Mouse (Mus musculus) embryonic facial prominence, embryonic 15.5 days (tissue): ENCODE measurements around the gene Sema4g. TPM values are rescaled to one million over a fixed set of nuclear protein-coding genes. Genes with fewer than 3 reads are reported as not detected.
A peak's percentile ranks its signal among the peaks of the same experiment; 100 is the strongest.
"Not testable (repeated sequence)": the region's sequence is repeated elsewhere in the genome, so short reads cannot be mapped to it uniquely, and the experiment has no call there.

ENCODE experiments used
- ATAC-seq: fragments of 200-750 bp; cut with Nextera tagmentation; 2 replicates; pipeline ENCODE4 v1.8.0; 2017; ENCODE audit warnings: low read depth, moderate TSS enrichment; ENCODE audit not compliant: insufficient number of reproducible peaks, low FRiP score, low TSS enrichment
- H3K27ac ChIP-seq: fragments of 300-500 bp; sonication (generic); replicated peaks from 2 replicates; pipeline ENCODE4 v1.5.1; 2015; ENCODE audit warnings: mild to moderate bottlenecking, inconsistent platforms
- H3K27me3 ChIP-seq: fragments of 300-500 bp; sonication (generic); 2 replicates; pipeline ENCODE4 v1.6.1; 2015; ENCODE audit warnings: inconsistent platforms
- H3K36me3 ChIP-seq: fragments of 300-500 bp; sonication (generic); 2 replicates; pipeline ENCODE4 v1.6.1; 2015; ENCODE audit warnings: mild to moderate bottlenecking, inconsistent platforms
- H3K4me1 ChIP-seq: fragments of 300-500 bp; sonication (generic); 2 replicates; pipeline ENCODE4 v1.6.1; 2015; ENCODE audit warnings: inconsistent platforms
- H3K4me2 ChIP-seq: fragments of 300-500 bp; sonication (generic); replicated peaks from 2 replicates; pipeline ENCODE4 v1.6.1; 2015; ENCODE audit warnings: mild to moderate bottlenecking, inconsistent platforms
- H3K4me3 ChIP-seq: fragments of 300-500 bp; sonication (generic); replicated peaks from 2 replicates; pipeline ENCODE4 v1.5.1; 2015; ENCODE audit warnings: mild to moderate bottlenecking, inconsistent platforms
- H3K9ac ChIP-seq: fragments of 300-500 bp; sonication (generic); 2 replicates; pipeline ENCODE4 v1.6.1; 2015; ENCODE audit warnings: inconsistent platforms
- H3K9me3 ChIP-seq: fragments of 300-500 bp; sonication (generic); replicated peaks from 2 replicates; pipeline ENCODE4 v1.6.1; 2016; ENCODE audit warnings: inconsistent platforms
- WGBS: fragments of 180-500 bp; shearing (Covaris S2); methylation state at CpG from one replicate; pipeline ENCODE4 v1.1.7; 2015; 5-methylcytosine and 5-hydroxymethylcytosine counted together
- polyA plus RNA-seq: library from polyadenylated mRNA; unstranded; fragments of >200 nt; fragmentation: Nextera tagmentation; extraction: Ambion mirVana; gene quantifications from 2 replicates; pipeline ENCODE4 v1.2.1, GENCODE M21; 2015

Sema4g gene
- polyA plus RNA-seq, 1 experiment from 2014 or later = 5.9 TPM

- ATAC-seq = no peak
- H3K4me3 ChIP-seq = no peak overlapping the region
- H3K36me3 ChIP-seq = peaks cover 55% of the 10 kb centered on the region
- H3K4me2 ChIP-seq = no peak overlapping the region
- no peak overlapping the region for H3K27ac ChIP-seq
- H3K9me3 ChIP-seq = no peaks in the 10 kb centered on the region
- H3K9ac ChIP-seq = no peak overlapping the region
- H3K4me1 ChIP-seq = peaks cover 38% of the 10 kb centered on the region
- WGBS = 77% methylated on average over 6 of the region's 6 CpGs
- no peaks in the 10 kb centered on the region for H3K27me3 ChIP-seq
Measured at GRCm38 (mm10) chr19:45026958-45027670, 38.2 kb downstream of the Sema4g start.

GRCm38 (mm10) chr19:45027848-45028247, 38.9 kb downstream of the Sema4g start:
- Histone ChIP-seq H3K36me3 (peaks cover 49% of the 10 kb centered on the region), H3K9ac (no peak overlapping the region), H3K4me3 (no peak overlapping the region), H3K9me3 (no peaks in the 10 kb centered on the region), H3K27me3 (no peaks in the 10 kb centered on the region), H3K4me1 (peaks cover 45% of the 10 kb centered on the region), H3K27ac (no peak overlapping the region), H3K4me2 (no peak overlapping the region)
- 74% methylated on average over 6 of the region's 6 CpGs for WGBS
- ATAC-seq = no peak

GRCm38 (mm10) chr19:45028746-45029145, 39.8 kb downstream of the Sema4g start:
- WGBS = 56% methylated on average over 19 of the region's 19 CpGs
- Histone ChIP-seq H3K9me3 (no peaks in the 10 kb centered on the region), H3K27ac (no peak overlapping the region), H3K4me3 (no peak overlapping the region), H3K4me2 (no peak overlapping the region), H3K4me1 (peaks cover 47% of the 10 kb centered on the region), H3K27me3 (no peaks in the 10 kb centered on the region), H3K36me3 (peaks cover 43% of the 10 kb centered on the region), H3K9ac (no peak overlapping the region)
- ATAC-seq = no peak

- H3K9me3 ChIP-seq = no peaks in the 10 kb centered on the region
- no peak for ATAC-seq
Measured at GRCm38 (mm10) chr19:45029571-45029970, 40.7 kb downstream of the Sema4g start.

GRCm38 (mm10) chr19:45030111-45030510, 41.2 kb downstream of the Sema4g start:
- WGBS = 31% methylated on average over 8 of the region's 8 CpGs
- Histone ChIP-seq H3K36me3 (peaks cover 32% of the 10 kb centered on the region), H3K9ac (no peak overlapping the region), H3K4me3 (no peak overlapping the region), H3K27ac (no peak overlapping the region), H3K4me2 (peak overlapping the region; percentile 51; the same call in 1 of the 2 replicates), H3K9me3 (no peaks in the 10 kb centered on the region), H3K27me3 (no peaks in the 10 kb centered on the region), H3K4me1 (peaks cover 42% of the 10 kb centered on the region)
- ATAC-seq = no peak

More at GRCm38 (mm10) chr19:45029571-45029970, 40.7 kb downstream of the Sema4g start:
- H3K4me1 ChIP-seq = peaks cover 42% of the 10 kb centered on the region
- peaks cover 37% of the 10 kb centered on the region for H3K36me3 ChIP-seq
- no peak overlapping the region for H3K27ac ChIP-seq
- no peak overlapping the region for H3K9ac ChIP-seq
- 52% methylated on average over 9 of the region's 9 CpGs for WGBS
- no peak overlapping the region for H3K4me2 ChIP-seq
- H3K27me3 ChIP-seq = no peaks in the 10 kb centered on the region
- H3K4me3 ChIP-seq = no peak overlapping the region

- Histone ChIP-seq H3K9me3 (no peaks in the 10 kb centered on the region), H3K9ac (no peak overlapping the region), H3K4me1 (peaks cover 38% of the 10 kb centered on the region), H3K27ac (peak overlapping the region; percentile 34; the same call in 1 of the 2 replicates), H3K4me2 (peak overlapping the region; percentile 51), H3K36me3 (peaks cover 23% of the 10 kb centered on the region), H3K4me3 (peak overlapping the region; percentile 21; the same call in 1 of the 2 replicates), H3K27me3 (no peaks in the 10 kb centered on the region)
- ATAC-seq = peak; percentile 37
- WGBS = 41% methylated on average over 20 of the region's 20 CpGs
Measured at GRCm38 (mm10) chr19:45030746-45031693, 42.1 kb downstream of the Sema4g start.

GRCm38 (mm10) chr19:45031780-45032179, 42.9 kb downstream of the Sema4g start:
- H3K36me3 ChIP-seq = peaks cover 15% of the 10 kb centered on the region
- no peak overlapping the region for H3K4me2 ChIP-seq
- H3K4me3 ChIP-seq = no peak overlapping the region
- WGBS = 18% methylated on average over 4 of the region's 4 CpGs
- H3K4me1 ChIP-seq = peaks cover 32% of the 10 kb centered on the region
- peak overlapping the region; percentile 34; the same call in 1 of the 2 replicates for H3K27ac ChIP-seq
- no peaks in the 10 kb centered on the region for H3K9me3 ChIP-seq
- no peak overlapping the region for H3K9ac ChIP-seq
- H3K27me3 ChIP-seq = no peaks in the 10 kb centered on the region
- peak; percentile 67; the same call in 1 of the 2 replicates for ATAC-seq

- 47% methylated on average over 17 of the region's 17 CpGs for WGBS
- H3K4me2 ChIP-seq = no peak overlapping the region
- H3K27ac ChIP-seq = no peak overlapping the region
- H3K36me3 ChIP-seq = peaks cover 6% of the 10 kb centered on the region
- no peak for ATAC-seq
- H3K4me3 ChIP-seq = no peak overlapping the region
- peak overlapping the region; percentile 23; the same call in 1 of the 2 replicates for H3K9ac ChIP-seq
- peaks cover 29% of the 10 kb centered on the region for H3K4me1 ChIP-seq
- no peaks in the 10 kb centered on the region for H3K9me3 ChIP-seq
- H3K27me3 ChIP-seq = no peaks in the 10 kb centered on the region
Measured at GRCm38 (mm10) chr19:45032570-45033332, 43.9 kb downstream of the Sema4g start.

- H3K4me1 ChIP-seq = peaks cover 10% of the 10 kb centered on the region
- no peak overlapping the region for H3K4me2 ChIP-seq
- no peaks in the 10 kb centered on the region for H3K36me3 ChIP-seq
- no peak overlapping the region for H3K4me3 ChIP-seq
- H3K9ac ChIP-seq = no peak overlapping the region
- ATAC-seq = no peak
- H3K27ac ChIP-seq = no peak overlapping the region
- H3K27me3 ChIP-seq = 0 out of 2 replicates have a peak, but pooled peaks cover 8% of the 10 kb centered on the region
- WGBS = 35% methylated on average over 16 of the region's 16 CpGs
- H3K9me3 ChIP-seq = no peaks in the 10 kb centered on the region
Measured at GRCm38 (mm10) chr19:45036867-45037266, 48.0 kb downstream of the Sema4g start.

- H3K9ac ChIP-seq, H3K4me2 ChIP-seq, H3K27ac ChIP-seq, H3K4me3 ChIP-seq, H3K4me1 ChIP-seq, H3K27me3 ChIP-seq, ATAC-seq, H3K36me3 ChIP-seq, H3K9me3 ChIP-seq: not testable (repeated sequence)
- 90% methylated on average over 7 of the region's 7 CpGs for WGBS
Measured at GRCm38 (mm10) chr19:45038198-45038597, 49.3 kb downstream of the Sema4g start.
